Mouse (Mus musculus) kidney, postnatal 10 days (tissue): ENCODE data around the gene Slc16a14.
"Not testable (repeated sequence)": the region's sequence is repeated elsewhere in the genome, so short reads cannot be mapped to it uniquely, and the experiment has no call there.

Source experiments
- DNase-seq: peaks from one replicate; pipeline ENCODE4 v3.0.0; 2021; ENCODE audit warnings: mixed read lengths

Slc16a14 gene

GRCm38 (mm10) chr1:84934503-84935333 is at the start of gene Slc16a14:
Gene Slc16a14 (minus strand): TSS chr1:84935134.
- DNase-seq: peak; percentile 31

GRCm38 (mm10) chr1:84961779-84962178 is 26.8 kb upstream of the Slc16a14 start:
- not testable (repeated sequence) for DNase-seq

GRCm38 (mm10) chr1:84957713-84958112 is 22.8 kb upstream of the Slc16a14 start:
- not testable (repeated sequence) for DNase-seq

GRCm38 (mm10) chr1:84956771-84957170 is 21.8 kb upstream of the Slc16a14 start:
- not testable (repeated sequence) for DNase-seq

GRCm38 (mm10) chr1:84952456-84953181 is 17.7 kb upstream of the Slc16a14 start:
- DNase-seq: peak; percentile 21

GRCm38 (mm10) chr1:84951566-84951965 is 16.6 kb upstream of the Slc16a14 start:
- DNase-seq: no peak

GRCm38 (mm10) chr1:84947390-84947789 is 12.5 kb upstream of the Slc16a14 start:
- peak; percentile 35 for DNase-seq

GRCm38 (mm10) chr1:84945950-84946349 is 11.0 kb upstream of the Slc16a14 start:
- DNase-seq: no peak

- no peak for DNase-seq
Observed at GRCm38 (mm10) chr1:84943549-84943948, 8.6 kb upstream of the Slc16a14 start.

GRCm38 (mm10) chr1:84942666-84943065 is 7.7 kb upstream of the Slc16a14 start:
- no peak for DNase-seq

- no peak for DNase-seq
Observed at GRCm38 (mm10) chr1:84940322-84940721, 5.4 kb upstream of the Slc16a14 start.

GRCm38 (mm10) chr1:84939466-84939865 is 4.5 kb upstream of the Slc16a14 start:
- no peak for DNase-seq

- DNase-seq: no peak
Observed at GRCm38 (mm10) chr1:84936716-84937510, 2.0 kb upstream of the Slc16a14 start.

GRCm38 (mm10) chr1:84935668-84936067 is 734 bp upstream of the Slc16a14 start:
- peak; percentile 25 for DNase-seq

GRCm38 (mm10) chr1:84934151-84934502 is 807 bp downstream of the Slc16a14 start:
- peak; percentile 8 for DNase-seq

- DNase-seq: peak; percentile 86
Observed at GRCm38 (mm10) chr1:84933472-84934150, 1.3 kb downstream of the Slc16a14 start.

GRCm38 (mm10) chr1:84925599-84925998 is 9.3 kb downstream of the Slc16a14 start:
- DNase-seq: no peak

- no peak for DNase-seq
Observed at GRCm38 (mm10) chr1:84924134-84924533, 10.8 kb downstream of the Slc16a14 start.

GRCm38 (mm10) chr1:84923432-84923831 is 11.5 kb downstream of the Slc16a14 start:
- DNase-seq: no peak

GRCm38 (mm10) chr1:84918865-84919264 is 16.1 kb downstream of the Slc16a14 start:
- no peak for DNase-seq

- DNase-seq: no peak
Observed at GRCm38 (mm10) chr1:84915010-84915409, 19.9 kb downstream of the Slc16a14 start.

GRCm38 (mm10) chr1:84912571-84912970 is 22.4 kb downstream of the Slc16a14 start:
- no peak for DNase-seq
